ENCODE assay signal across 7 mouse cellular contexts in genomic region chr4:94603031-94603629, GRCm38 (mm10). TPM values are rescaled to one million over a fixed set of nuclear protein-coding genes. Genes with fewer than 3 reads are reported as not detected.
DNase-seq lines count a peak whose midpoint lies in the region; ATAC-seq lines count a peak whose summit lies in the region.

Gene Plaa (minus strand): TSS chr4:94603244.

- WGBS in embryonic facial prominence, embryonic 10.5 days: under 1% methylated on average over 61 of the region's 61 CpGs
- WGBS in limb, embryonic 10.5 days: under 1% methylated on average over 61 of the region's 61 CpGs
- under 1% methylated on average over 55 of the region's 61 CpGs for WGBS in midbrain, embryonic 13.5 days

- peak within 1 kb of the TSS; percentile 96 for H3K27ac ChIP-seq in embryonic facial prominence, embryonic 10.5 days (replicated peaks)
- peak within 1 kb of the TSS; percentile 96 for H3K27ac ChIP-seq in limb, embryonic 10.5 days
- H3K27ac ChIP-seq in midbrain, embryonic 13.5 days: peak within 1 kb of the TSS; percentile 89

- no peaks in the 10 kb centered on the region for H3K9me3 ChIP-seq in embryonic facial prominence, embryonic 10.5 days
- H3K9me3 ChIP-seq in limb, embryonic 10.5 days (replicated peaks): no peaks in the 10 kb centered on the region
- no peaks in the 10 kb centered on the region for H3K9me3 ChIP-seq in midbrain, embryonic 13.5 days

- peak; percentile 93 for DNase-seq in adrenal gland, postnatal 10 days
- peak; percentile 95 for DNase-seq in embryonic facial prominence, embryonic 10.5 days (ENCODE audit: low spot score)
- peak; percentile 90 for DNase-seq in kidney, adult 11 months
- peak; percentile 95 for DNase-seq in limb, embryonic 10.5 days (ENCODE audit: low spot score)
- peak; percentile 85 for DNase-seq in spleen, adult 12 weeks (ENCODE audit: low spot score)

- H3K36me3 ChIP-seq in embryonic facial prominence, embryonic 10.5 days (replicated peaks): no peaks in the 10 kb centered on the region; the same call in 1 of the 2 replicates
- no peaks in the 10 kb centered on the region for H3K36me3 ChIP-seq in limb, embryonic 10.5 days
- H3K36me3 ChIP-seq in midbrain, embryonic 13.5 days: no peaks in the 10 kb centered on the region

- no peaks in the 10 kb centered on the region for H3K27me3 ChIP-seq in embryonic facial prominence, embryonic 10.5 days (replicated peaks; ENCODE audit: low read depth, poor library complexity, severe bottlenecking)
- H3K27me3 ChIP-seq in limb, embryonic 10.5 days (ENCODE audit: low read depth, poor library complexity, severe bottlenecking): no peaks in the 10 kb centered on the region
- H3K27me3 ChIP-seq in midbrain, embryonic 13.5 days: no peaks in the 10 kb centered on the region

- peak; percentile 98 for ATAC-seq in granulocyte monocyte progenitor cell, adult 5-6 weeks (replicated peaks; ENCODE audit: poor library complexity, severe bottlenecking)
- peak; percentile 99 for ATAC-seq in midbrain, embryonic 13.5 days

- peak within 1 kb of the TSS; percentile 98 for H3K4me3 ChIP-seq in embryonic facial prominence, embryonic 10.5 days
- peak within 1 kb of the TSS; percentile 97 for H3K4me3 ChIP-seq in limb, embryonic 10.5 days
- peak within 1 kb of the TSS; percentile 98 for H3K4me3 ChIP-seq in midbrain, embryonic 13.5 days (replicated peaks)

- peak within 1 kb of the TSS; percentile 84 for H3K4me2 ChIP-seq in midbrain, embryonic 13.5 days (replicated peaks)

- H3K4me1 ChIP-seq in embryonic facial prominence, embryonic 10.5 days: peaks cover 22% of the 10 kb centered on the region
- peaks cover 12% of the 10 kb centered on the region; the same call in 1 of the 2 replicates for H3K4me1 ChIP-seq in limb, embryonic 10.5 days
- H3K4me1 ChIP-seq in midbrain, embryonic 13.5 days (replicated peaks): peaks cover 27% of the 10 kb centered on the region

- H3K9ac ChIP-seq in midbrain, embryonic 13.5 days (replicated peaks): peak within 1 kb of the TSS; percentile 96

RNA-seq across cellular contexts. Expression of gene Plaa, which starts in this region (rescaled TPM):
- total RNA-seq in adrenal gland, postnatal 10 days (2021): 10 to 100 TPM; 55.1 to 56.6 TPM
- polyA plus RNA-seq in embryonic facial prominence, embryonic 10.5 days (2016; fragmentation: Nextera tagmentation; extraction: Ambion mirVana): 93.6 and 97.3 TPM in 2 replicates
- 47.7 and 56.4 TPM in 2 replicates for total RNA-seq in granulocyte monocyte progenitor cell, adult 5-6 weeks (2014; fragmentation: Nextera tagmentation)
- total RNA-seq in granulocyte monocyte progenitor cell, adult 5-6 weeks (2017): 99.2 and 119 TPM in 2 replicates
- polyA plus RNA-seq in limb, embryonic 10.5 days (2016; fragmentation: Nextera tagmentation; extraction: Ambion mirVana): 99.7 and 104 TPM in 2 replicates
- 82.0 and 85.1 TPM in 2 replicates for polyA plus RNA-seq in midbrain, embryonic 13.5 days (2015; fragmentation: Nextera tagmentation; extraction: Ambion mirVana)

Comparison
In these comparisons a context has a peak if more than half of its experiments do, and no peak if none do; other contexts are left out.
1. Peak in every context shown above with its lines: DNase-seq, ATAC-seq, H3K4me3 ChIP-seq and H3K27ac ChIP-seq.